Mouse (Mus musculus) ovary, postnatal 36 days (tissue): ENCODE results near the gene Hebp1.

Experiments used
- DNase-seq: peaks from one replicate; pipeline ENCODE4 v3.0.0; 2022; ENCODE audit warnings: low spot score, mixed read lengths

Hebp1 gene

GRCm38 (mm10) chr6:135197446-135197845, 376 bp downstream of the Hebp1 start:
- no peak for DNase-seq

GRCm38 (mm10) chr6:135196707-135197106, 1.1 kb downstream of the Hebp1 start:
- no peak for DNase-seq

GRCm38 (mm10) chr6:135194907-135195306, 2.9 kb downstream of the Hebp1 start:
- DNase-seq, result no peak

- DNase-seq, result no peak
These were observed 4.1 kb downstream of the Hebp1 start for GRCm38 (mm10) chr6:135193733-135194132.

- no peak for DNase-seq
These were observed 4.8 kb downstream of the Hebp1 start for GRCm38 (mm10) chr6:135192993-135193392.

- DNase-seq, result no peak
These were observed 5.9 kb downstream of the Hebp1 start for GRCm38 (mm10) chr6:135191906-135192305.

GRCm38 (mm10) chr6:135190122-135190521, 7.7 kb downstream of the Hebp1 start:
- DNase-seq, result no peak

GRCm38 (mm10) chr6:135188629-135189028, 9.2 kb downstream of the Hebp1 start:
- DNase-seq, result no peak

GRCm38 (mm10) chr6:135187076-135187917, 10.5 kb downstream of the Hebp1 start:
- DNase-seq, result no peak

GRCm38 (mm10) chr6:135183961-135184360, 13.9 kb downstream of the Hebp1 start:
- DNase-seq, result no peak

GRCm38 (mm10) chr6:135182925-135183324, 14.9 kb downstream of the Hebp1 start:
- no peak for DNase-seq

- DNase-seq, result no peak
These were observed 19.2 kb downstream of the Hebp1 start for GRCm38 (mm10) chr6:135178599-135178998.

GRCm38 (mm10) chr6:135177271-135177670, 20.6 kb downstream of the Hebp1 start:
- DNase-seq, result no peak

- no peak for DNase-seq
These were observed 22.8 kb downstream of the Hebp1 start for GRCm38 (mm10) chr6:135175014-135175413.

- no peak for DNase-seq
These were observed 26.1 kb downstream of the Hebp1 start for GRCm38 (mm10) chr6:135171736-135172135.

GRCm38 (mm10) chr6:135169246-135169645, 28.6 kb downstream of the Hebp1 start:
- DNase-seq, result no peak

- no peak for DNase-seq
These were observed 29.4 kb downstream of the Hebp1 start for GRCm38 (mm10) chr6:135168471-135168870.

- peak; percentile 87 for DNase-seq
These were observed 30.2 kb downstream of the Hebp1 start for GRCm38 (mm10) chr6:135167380-135168311.

- no peak for DNase-seq
These were observed 31.1 kb downstream of the Hebp1 start for GRCm38 (mm10) chr6:135166712-135167111.

- no peak for DNase-seq
These were observed 31.6 kb downstream of the Hebp1 start for GRCm38 (mm10) chr6:135166262-135166661.

GRCm38 (mm10) chr6:135165706-135166105, 32.1 kb downstream of the Hebp1 start:
- DNase-seq, result no peak

GRCm38 (mm10) chr6:135165191-135165590, 32.6 kb downstream of the Hebp1 start:
- no peak for DNase-seq

- DNase-seq, result no peak
These were observed 35.0 kb downstream of the Hebp1 start for GRCm38 (mm10) chr6:135162861-135163260.
